16 mouse cellular contexts compared by ENCODE assay signal in the genomic region with DNA sequence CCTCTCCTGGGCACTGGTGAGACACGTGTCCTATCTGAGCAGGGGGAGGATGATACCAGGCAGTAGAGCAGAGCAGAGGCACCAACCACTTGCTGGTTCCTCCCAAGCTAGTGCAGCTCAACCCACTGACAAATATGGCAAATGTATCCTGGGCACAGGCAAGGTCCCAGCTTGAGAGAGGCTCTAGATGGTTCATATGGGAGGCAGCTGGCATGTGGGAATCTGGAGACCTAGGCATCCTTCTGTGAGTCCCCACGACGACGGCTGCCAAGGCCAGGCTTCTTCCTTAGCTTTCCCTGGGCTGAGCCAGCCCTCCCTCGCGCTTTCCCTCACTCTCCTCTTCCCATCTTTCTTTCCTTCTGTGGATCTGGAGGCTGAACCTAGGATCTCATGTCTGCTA. TPM values are rescaled to one million over a fixed set of nuclear protein-coding genes. Genes with fewer than 3 reads are reported as not detected.
DNase-seq lines count a peak whose midpoint lies in the region; ATAC-seq and TF ChIP-seq lines count a peak whose summit lies in the region.
"Had no signal": no experiment of that assay in that cellular context is flagged by ENCODE, and none has a peak within 500 bp of the region (broad histone marks: within the 10 kb centered on the region; RNA-seq: fewer than 3 reads in every experiment).

No protein-coding gene starts in this region.

- H3K4me1 ChIP-seq in intestine, postnatal 0 days (replicated peaks; ENCODE audit: control insufficient read depth, insufficient read depth, low read length): 0 out of 2 replicates have a peak, but pooled peaks cover 11% of the 10 kb centered on the region

- H3K4me3 ChIP-seq in intestine, postnatal 0 days (ENCODE audit: low read depth, low read length): no peak overlapping the region
- H3K4me3 ChIP-seq: embryonic facial prominence, embryonic 10.5 days; heart, adult 2 months; heart, embryonic 12.5 days; hindbrain, embryonic 10.5 days had no signal

- no peak for TF ChIP-seq CTCF in intestine, postnatal 0 days (IDR thresholded peaks at IDR 0.05; ENCODE audit: low read depth)

- no peak overlapping the region for H3K9ac ChIP-seq in intestine, postnatal 0 days (ENCODE audit: low read depth, low read length)
- H3K9ac ChIP-seq: heart, embryonic 12.5 days; hindbrain, embryonic 14.5 days had no signal

- no peaks in the 10 kb centered on the region for H3K9me3 ChIP-seq in intestine, postnatal 0 days (ENCODE audit: control insufficient read depth)
- H3K9me3 ChIP-seq: embryonic facial prominence, embryonic 10.5 days; heart, embryonic 12.5 days; hindbrain, embryonic 10.5 days had no signal

- peak overlapping the region; percentile 91; the same call in 1 of the 2 replicates for H3K27ac ChIP-seq in intestine, postnatal 0 days (ENCODE audit: low read depth, low read length)
- H3K27ac ChIP-seq: embryonic facial prominence, embryonic 10.5 days; heart, adult 2 months; hindbrain, embryonic 10.5 days; hindbrain, embryonic 14.5 days had no signal

- 73% methylated on average over 6 of the region's 6 CpGs for WGBS in intestine, postnatal 0 days

- no peak for ATAC-seq in intestine, postnatal 0 days
- ATAC-seq: forebrain, embryonic 14.5 days had no signal

- peak; percentile 39 to 49 for DNase-seq in layer of hippocampus, adult 8-10 months (ENCODE audit: low spot score in 2 of 2)
- DNase-seq in layer of hippocampus, adult 11-12 months (ENCODE audit: low spot score): no peak
- peak; percentile 16 for DNase-seq in adipocyte (ENCODE audit: low spot score)
- DNase-seq in brain, adult 2 months (ENCODE audit: low read depth, low spot score): peak; percentile 77
- DNase-seq in kidney, postnatal 14 days: no peak
- DNase-seq in right cerebral cortex, postnatal 36 days (ENCODE audit: low spot score in 2 of 2): no peak
- DNase-seq: adrenal gland, adult 8-10 months; cerebellum, adult 2 months; gastrocnemius, postnatal 14 days; heart, adult 2 months had no signal

- H3K36me3 ChIP-seq in intestine, postnatal 0 days (ENCODE audit: control insufficient read depth, insufficient read depth): peaks cover 27% of the 10 kb centered on the region

- no peak overlapping the region for H3K4me2 ChIP-seq in intestine, postnatal 0 days (replicated peaks; ENCODE audit: low read depth)
- H3K4me2 ChIP-seq: heart, embryonic 12.5 days; hindbrain, embryonic 14.5 days had no signal

- no peaks in the 10 kb centered on the region for H3K27me3 ChIP-seq in intestine, postnatal 0 days (replicated peaks; ENCODE audit: control insufficient read depth, insufficient read depth, low read length)
- H3K27me3 ChIP-seq: heart, embryonic 12.5 days had no signal

RNA-seq across cellular contexts. Expression of gene Cebpg, which starts 25.8 kb away (rescaled TPM):
- 10 to 100 TPM; 31.5 to 42.0 (median 36.7) TPM for total RNA-seq in layer of hippocampus, adult 8-10 months (2022)
- 52.4 and 58.4 TPM in 2 replicates for polyA plus RNA-seq in intestine, postnatal 0 days (2015; fragmentation: Nextera tagmentation; extraction: Ambion mirVana)

Comparison
In these comparisons a context has a peak if more than half of its experiments do, and no peak if none do; other contexts are left out.
1. DNase-seq: peak in layer of hippocampus, adult 8-10 months (2 of 2), adipocyte (single experiment) and brain, adult 2 months (single experiment); none in layer of hippocampus, adult 11-12 months (single experiment), kidney, postnatal 14 days (single experiment) and right cerebral cortex, postnatal 36 days (0 of 2).